ENCODE assay signal across 17 mouse cellular contexts in genomic region chr13:24861084-24861483, GRCm38 (mm10). TPM values are rescaled to one million over a fixed set of nuclear protein-coding genes. Genes with fewer than 3 reads are reported as not detected.
"Had no signal": no experiment of that assay in that cellular context is flagged by ENCODE, and none has a peak within 500 bp of the region (broad histone marks: within the 10 kb centered on the region; RNA-seq: fewer than 3 reads in every experiment).

No protein-coding gene starts in this region.

- DNase-seq: kidney, adult 2 months; kidney, postnatal 14 days; lung, embryonic 14.5 days; lung, postnatal 10 days; right cerebral cortex, adult 18-20 months; right cerebral cortex, postnatal 25 days; spleen, adult 18-20 months; thymus, adult 18-20 months; thymus, postnatal 14 days had no signal

- H3K4me1 ChIP-seq: midbrain, embryonic 15.5 days had no signal

- H3K27me3 ChIP-seq: kidney, embryonic 15.5 days; limb, embryonic 15.5 days; liver, embryonic 12.5 days; midbrain, embryonic 15.5 days had no signal

- H3K9me3 ChIP-seq: kidney, embryonic 15.5 days; limb, embryonic 15.5 days; liver, embryonic 12.5 days; midbrain, embryonic 15.5 days had no signal

- H3K9ac ChIP-seq: kidney, embryonic 15.5 days; limb, embryonic 15.5 days; liver, embryonic 12.5 days; lung, embryonic 14.5 days; midbrain, embryonic 15.5 days had no signal

- H3K4me2 ChIP-seq: kidney, embryonic 15.5 days; limb, embryonic 15.5 days; liver, embryonic 12.5 days; lung, embryonic 14.5 days; midbrain, embryonic 11.5 days; midbrain, embryonic 15.5 days had no signal

- H3K4me3 ChIP-seq: kidney, embryonic 15.5 days; limb, embryonic 15.5 days; liver, embryonic 12.5 days; megakaryocyte, embryonic 14.5 days; midbrain, embryonic 15.5 days had no signal

- ATAC-seq: liver, embryonic 12.5 days; midbrain, embryonic 15.5 days had no signal

- H3K36me3 ChIP-seq: kidney, embryonic 15.5 days; limb, embryonic 15.5 days; liver, embryonic 12.5 days; midbrain, embryonic 15.5 days had no signal

- H3K27ac ChIP-seq: kidney, embryonic 15.5 days; limb, embryonic 15.5 days; liver, embryonic 12.5 days; macrophage; midbrain, embryonic 15.5 days had no signal

RNA-seq across cellular contexts. Expression of gene D130043K22Rik, which starts 16.1 kb away (rescaled TPM):
- total RNA-seq: monocyte, adult 5-6 weeks had no signal
- polyA plus RNA-seq: macrophage had no signal
